Mouse (Mus musculus): ENCODE results near the gene Gm6096. TPM values are rescaled to one million over a fixed set of nuclear protein-coding genes. Genes with fewer than 3 reads are reported as not detected.
A peak's percentile ranks its signal among the peaks of the same experiment; 100 is the strongest.

Gm6096 gene
- total RNA-seq, 2 experiments from 2014 or later: not detected

GRCm38 (mm10) chr7:34234610-34235561 lies 16.0 kb upstream of the Gm6096 start:
- no peak for DNase-seq (ENCODE audit: low spot score)

GRCm38 (mm10) chr7:34235602-34236001 lies 15.2 kb upstream of the Gm6096 start:
- no peak for DNase-seq (ENCODE audit: low spot score)

- no peak for DNase-seq (ENCODE audit: low spot score)
Measured at GRCm38 (mm10) chr7:34238086-34238485, 12.8 kb upstream of the Gm6096 start.

GRCm38 (mm10) chr7:34242176-34242575 lies 8.7 kb upstream of the Gm6096 start:
- no peak for DNase-seq (ENCODE audit: low spot score)

- DNase-seq (ENCODE audit: low spot score): no peak
Measured at GRCm38 (mm10) chr7:34246870-34247499, 3.9 kb upstream of the Gm6096 start.

- no peak for DNase-seq (ENCODE audit: low spot score)
Measured at GRCm38 (mm10) chr7:34252030-34252429, 1.2 kb downstream of the Gm6096 start.

GRCm38 (mm10) chr7:34255137-34255536 lies 4.3 kb downstream of the Gm6096 start:
- no peak for DNase-seq (ENCODE audit: low spot score)

- DNase-seq (ENCODE audit: low spot score): no peak
Measured at GRCm38 (mm10) chr7:34255916-34256315, 5.1 kb downstream of the Gm6096 start.

GRCm38 (mm10) chr7:34257279-34257678 lies 6.4 kb downstream of the Gm6096 start:
- no peak for DNase-seq (ENCODE audit: low spot score)

- no peak for DNase-seq (ENCODE audit: low spot score)
Measured at GRCm38 (mm10) chr7:34258407-34258806, 7.6 kb downstream of the Gm6096 start.

- DNase-seq (ENCODE audit: low spot score): no peak
Measured at GRCm38 (mm10) chr7:34263437-34263836, 12.6 kb downstream of the Gm6096 start.

GRCm38 (mm10) chr7:34265876-34266346 lies 15.1 kb downstream of the Gm6096 start:
- peak; percentile 85 for DNase-seq (ENCODE audit: low spot score)

GRCm38 (mm10) chr7:34266421-34266820 lies 15.6 kb downstream of the Gm6096 start:
- DNase-seq (ENCODE audit: low spot score): peak; percentile 32

- no peak for DNase-seq (ENCODE audit: low spot score)
Measured at GRCm38 (mm10) chr7:34268463-34268862, 17.6 kb downstream of the Gm6096 start.

- DNase-seq (ENCODE audit: low spot score): no peak
Measured at GRCm38 (mm10) chr7:34272465-34272864, 21.6 kb downstream of the Gm6096 start.

- no peak for DNase-seq (ENCODE audit: low spot score)
Measured at GRCm38 (mm10) chr7:34276066-34276465, 25.2 kb downstream of the Gm6096 start.

GRCm38 (mm10) chr7:34277656-34278055 lies 26.8 kb downstream of the Gm6096 start:
- DNase-seq (ENCODE audit: low spot score): peak; percentile 48

GRCm38 (mm10) chr7:34290450-34291151 lies 39.8 kb downstream of the Gm6096 start:
- DNase-seq (ENCODE audit: low spot score): no peak

GRCm38 (mm10) chr7:34291265-34291664 lies 40.4 kb downstream of the Gm6096 start:
- no peak for DNase-seq (ENCODE audit: low spot score)

GRCm38 (mm10) chr7:34292633-34293032 lies 41.8 kb downstream of the Gm6096 start:
- DNase-seq (ENCODE audit: low spot score): no peak

GRCm38 (mm10) chr7:34296124-34296523 lies 45.3 kb downstream of the Gm6096 start:
- DNase-seq (ENCODE audit: low spot score): no peak

- DNase-seq (ENCODE audit: low spot score): no peak
Measured at GRCm38 (mm10) chr7:34298818-34299217, 48.0 kb downstream of the Gm6096 start.
